Mouse (Mus musculus): ENCODE data around the gene Ccnk.

The Ccnk gene

GRCm38 (mm10) chr12:108221712-108222111 lies 42.3 kb downstream of the Ccnk start:
- no peak for DNase-seq (ENCODE audit: low spot score)

- DNase-seq (ENCODE audit: low spot score) = no peak
These were observed 44.0 kb downstream of the Ccnk start for GRCm38 (mm10) chr12:108223357-108223756.

GRCm38 (mm10) chr12:108225781-108226180 lies 46.4 kb downstream of the Ccnk start:
- DNase-seq (ENCODE audit: low spot score) = no peak

GRCm38 (mm10) chr12:108226216-108226615 lies 46.8 kb downstream of the Ccnk start:
- no peak for DNase-seq (ENCODE audit: low spot score)

DNA sequence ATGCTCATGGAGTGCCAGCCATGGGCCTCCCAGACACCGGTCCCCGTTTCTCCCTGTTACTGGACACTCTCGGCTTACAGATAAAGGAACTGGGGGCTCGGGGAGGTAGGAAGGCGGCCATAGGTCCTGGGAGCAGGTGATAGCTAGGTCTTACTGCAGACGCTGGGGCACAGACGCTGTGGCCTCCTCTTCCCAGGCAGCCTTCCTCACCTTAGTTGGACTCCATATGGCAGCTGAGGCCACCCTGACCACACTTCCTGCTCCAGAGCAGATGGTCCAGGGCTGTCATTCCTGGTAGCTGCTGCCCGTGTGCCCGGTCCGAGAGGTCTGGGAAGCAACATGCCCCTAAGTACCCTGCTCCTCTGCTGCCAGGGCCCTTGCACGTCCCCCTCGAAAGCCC lies 47.6 kb downstream of the Ccnk start:
- no peak for DNase-seq (ENCODE audit: low spot score)

DNA sequence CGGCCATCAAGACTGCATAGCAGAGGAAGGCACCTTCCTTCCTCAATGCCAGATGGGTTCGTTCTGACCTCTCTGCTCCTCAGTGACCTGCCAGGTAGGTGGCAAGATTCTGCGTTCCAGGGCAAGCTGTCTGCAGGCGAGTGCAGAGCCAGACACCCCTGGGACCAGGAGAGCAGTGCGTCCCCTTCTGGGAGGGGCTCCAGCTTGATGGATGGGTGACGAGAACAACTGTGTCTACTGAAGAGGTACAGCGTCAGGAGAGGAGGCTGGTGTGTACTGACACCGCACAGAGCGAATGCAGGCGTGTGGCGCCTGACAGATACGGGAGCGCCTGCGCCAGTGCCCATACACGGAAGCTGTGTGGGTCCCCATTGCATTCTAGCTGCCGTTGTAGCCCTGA lies 48.1 kb downstream of the Ccnk start:
- DNase-seq (ENCODE audit: low spot score) = no peak

GRCm38 (mm10) chr12:108230077-108230476 lies 50.7 kb downstream of the Ccnk start:
- no peak for DNase-seq (ENCODE audit: low spot score)

- DNase-seq (ENCODE audit: low spot score) = no peak
These were observed 51.7 kb downstream of the Ccnk start for GRCm38 (mm10) chr12:108230821-108231794.

- DNase-seq (ENCODE audit: low spot score) = no peak
These were observed 52.5 kb downstream of the Ccnk start for GRCm38 (mm10) chr12:108231901-108232300.

DNA sequence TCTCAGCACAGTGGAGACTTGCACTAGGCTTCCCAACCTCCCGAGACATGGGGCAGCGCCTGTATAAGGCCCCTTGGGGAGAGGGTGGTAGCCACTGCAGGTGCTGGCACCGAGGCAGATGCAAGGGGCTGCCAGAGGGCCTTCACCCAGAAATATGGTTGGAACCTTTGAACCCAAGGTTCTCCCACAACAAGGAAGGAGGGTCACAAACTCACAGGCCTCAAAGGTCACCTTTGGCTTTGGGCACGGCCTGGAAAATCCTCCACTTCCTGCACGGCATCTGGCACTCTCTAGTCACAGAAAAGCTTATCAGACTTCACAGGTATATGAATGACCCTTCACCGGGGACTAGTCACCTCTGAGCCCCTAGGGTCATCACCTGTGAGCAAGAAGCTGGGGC lies 54.4 kb downstream of the Ccnk start:
- no peak for DNase-seq (ENCODE audit: low spot score)

DNA sequence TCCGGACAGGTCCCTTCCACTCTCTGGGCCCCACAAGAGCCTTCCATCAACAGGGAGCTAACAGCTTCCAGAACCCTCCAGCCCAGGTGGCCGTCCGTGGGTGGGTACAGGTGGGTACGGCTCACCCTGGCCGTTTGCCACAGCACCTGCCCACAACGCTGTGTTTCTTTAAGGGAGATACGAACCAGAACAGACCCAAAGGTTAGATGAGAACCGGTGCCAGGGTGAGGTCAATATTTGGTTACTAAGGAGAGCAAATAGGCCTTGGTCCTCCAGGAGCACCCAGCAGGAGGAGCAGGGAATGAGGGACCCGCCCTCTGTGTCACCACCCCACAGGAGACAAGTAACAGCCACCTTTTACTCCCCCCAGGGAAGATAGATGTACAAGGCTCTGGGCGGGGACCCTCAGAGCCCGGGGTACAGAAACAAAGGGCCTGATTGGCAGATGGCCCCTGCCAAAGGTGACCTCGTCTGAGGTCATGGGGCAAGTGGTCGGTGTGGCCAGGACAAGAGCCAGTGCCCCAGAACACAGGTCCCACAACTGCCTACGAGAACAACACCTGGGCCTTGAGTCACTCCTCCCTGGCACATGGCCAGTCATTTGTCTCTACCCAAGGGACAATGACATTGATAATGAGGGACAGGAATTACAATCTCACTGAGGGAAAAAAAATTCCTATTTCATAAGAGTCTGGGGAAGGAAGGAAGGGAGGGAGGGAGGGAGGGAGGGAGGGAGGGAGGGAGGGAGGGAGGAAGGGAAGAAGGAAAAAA lies 55.6 kb downstream of the Ccnk start:
- no peak for DNase-seq (ENCODE audit: low spot score)

DNA sequence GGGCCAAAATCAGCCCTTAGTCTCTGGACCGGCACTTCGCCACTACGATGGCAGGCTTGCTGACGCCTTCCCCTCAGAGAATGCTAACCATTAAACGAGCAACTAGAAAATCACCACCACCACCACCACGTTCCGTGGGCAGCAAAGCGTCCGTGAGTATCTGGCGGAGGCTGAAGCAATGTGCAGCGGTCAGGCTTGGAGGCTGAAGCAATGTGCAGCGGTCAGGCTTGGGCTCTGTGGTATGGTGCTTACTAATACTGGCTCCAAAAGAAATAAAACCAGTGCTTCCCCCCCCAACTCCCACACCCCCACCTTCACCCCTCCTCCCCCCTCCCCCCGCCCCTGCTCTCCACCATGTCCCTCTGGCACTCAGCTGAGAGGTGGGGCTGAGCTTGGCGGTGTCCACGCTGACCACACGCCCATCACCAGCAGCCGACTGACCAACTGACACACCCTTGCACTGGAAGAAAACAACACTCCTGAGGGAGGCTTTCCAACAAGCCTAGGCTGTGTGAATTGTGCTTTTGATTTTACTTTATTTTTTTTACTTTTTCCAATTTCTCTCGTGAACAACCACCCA lies 56.7 kb downstream of the Ccnk start:
- no peak for DNase-seq (ENCODE audit: low spot score)

GRCm38 (mm10) chr12:108237300-108238006 lies 58.1 kb downstream of the Ccnk start:
- no peak for DNase-seq (ENCODE audit: low spot score)

GRCm38 (mm10) chr12:108238395-108239035 lies 59.1 kb downstream of the Ccnk start:
- DNase-seq (ENCODE audit: low spot score) = no peak

- DNase-seq (ENCODE audit: low spot score) = no peak
These were observed 60.1 kb downstream of the Ccnk start for GRCm38 (mm10) chr12:108239441-108239840.

DNA sequence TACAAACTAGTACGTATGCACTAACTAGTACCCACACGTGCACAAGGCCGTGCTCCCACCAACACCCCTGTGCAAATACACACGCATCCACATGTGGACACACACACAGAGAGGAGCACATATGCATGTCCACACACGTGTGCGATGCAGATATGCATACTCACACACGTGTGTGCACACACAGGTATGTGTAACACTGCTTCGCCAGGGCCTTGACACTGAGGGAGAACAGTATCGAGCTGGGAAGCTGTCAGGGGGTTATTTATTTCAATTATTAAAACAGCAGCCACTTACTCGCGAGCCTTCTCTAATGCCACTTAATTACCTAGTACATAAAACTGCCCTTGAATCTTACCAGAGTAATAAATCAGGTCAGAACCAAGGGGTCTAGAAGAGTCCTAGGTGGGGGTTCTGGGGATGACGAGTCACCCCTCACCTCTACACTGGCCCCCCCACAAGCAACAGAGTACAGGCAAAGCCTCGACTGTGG lies 61.1 kb downstream of the Ccnk start:
- no peak for DNase-seq (ENCODE audit: low spot score)

DNA sequence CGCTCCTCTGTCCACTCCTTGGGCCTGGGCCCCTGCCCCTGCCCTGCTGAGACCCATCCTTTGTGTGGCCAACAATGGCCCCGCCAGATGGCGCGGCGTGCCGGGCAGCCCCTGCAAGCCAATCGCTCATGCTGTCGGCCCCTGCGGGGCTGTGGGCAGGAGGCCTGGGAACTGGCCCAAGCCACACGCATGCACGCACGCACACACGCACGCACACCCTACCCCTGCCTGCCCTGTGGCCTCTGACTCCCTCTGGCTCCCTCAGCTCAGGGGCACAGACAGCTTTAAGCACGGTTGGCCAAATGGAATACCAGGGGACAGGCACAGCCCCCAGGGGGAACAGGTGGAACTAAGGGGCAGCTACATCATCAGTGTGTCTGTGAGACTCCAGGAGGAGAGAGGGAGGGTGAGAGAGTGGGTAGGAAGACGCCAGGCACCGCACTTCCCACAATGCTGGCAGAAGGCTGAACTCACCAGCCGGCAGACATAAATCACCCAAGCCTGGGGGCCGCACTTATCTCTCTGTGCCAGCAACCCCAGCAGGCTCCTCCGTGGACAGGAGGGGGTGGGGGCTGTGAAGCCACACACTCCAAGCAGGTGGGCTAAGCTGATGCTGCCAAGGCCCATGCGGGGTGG lies 61.7 kb downstream of the Ccnk start:
- no peak for DNase-seq (ENCODE audit: low spot score)

- no peak for DNase-seq (ENCODE audit: low spot score)
These were observed 62.2 kb downstream of the Ccnk start for GRCm38 (mm10) chr12:108241626-108242025.

- DNase-seq (ENCODE audit: low spot score) = no peak
These were observed 62.9 kb downstream of the Ccnk start for GRCm38 (mm10) chr12:108242243-108242745.

- peak; percentile 48 for DNase-seq (ENCODE audit: low spot score)
These were observed 65.4 kb downstream of the Ccnk start for GRCm38 (mm10) chr12:108244778-108245177.

DNA sequence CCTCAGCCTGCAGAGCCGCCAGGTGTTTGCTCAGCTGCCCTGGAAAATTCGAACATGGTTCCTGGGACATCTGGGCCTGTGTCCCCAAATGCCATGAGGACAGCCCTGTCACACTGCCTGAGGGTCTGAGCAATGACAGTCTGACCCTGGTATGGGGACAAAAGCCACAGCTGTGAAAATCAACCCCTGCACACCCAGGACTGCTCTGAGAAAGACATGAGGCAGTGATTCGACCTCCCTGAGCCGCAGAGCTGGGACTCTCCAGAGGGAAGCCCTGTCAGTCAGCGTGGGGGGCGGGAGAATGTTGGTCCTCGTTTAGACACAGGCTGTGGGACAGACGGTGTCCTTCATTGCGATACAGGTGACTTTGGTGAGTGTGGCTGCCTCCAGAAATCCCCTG lies 66.2 kb downstream of the Ccnk start:
- DNase-seq (ENCODE audit: low spot score) = no peak
